Mouse (Mus musculus) neutrophil, adult 5-6 weeks (primary cell): Measurements from ENCODE around the gene Boc. TPM values are rescaled to one million over a fixed set of nuclear protein-coding genes. Genes with fewer than 3 reads are reported as not detected.
"Not testable (repeated sequence)": the region's sequence is repeated elsewhere in the genome, so short reads cannot be mapped to it uniquely, and the experiment has no call there.

Experiments
- ATAC-seq: fragments of 151-379, 151-347 bp; 2 replicates; pipeline ENCODE4 v1.8.0; 2017; ENCODE audit warnings: mild to moderate bottlenecking, moderate TSS enrichment; ENCODE audit not compliant: insufficient number of reproducible peaks, poor library complexity, low FRiP score, severe bottlenecking; ENCODE audit errors: extremely low read depth
- total RNA-seq: library from RNA; stranded (forward); fragments of 200-1000 nt; gene quantifications from 2 replicates; pipeline ENCODE4 v1.2.3, GENCODE M21; 2017

The Boc gene
- total RNA-seq, 1 experiment from 2014 or later = not detected

DNA sequence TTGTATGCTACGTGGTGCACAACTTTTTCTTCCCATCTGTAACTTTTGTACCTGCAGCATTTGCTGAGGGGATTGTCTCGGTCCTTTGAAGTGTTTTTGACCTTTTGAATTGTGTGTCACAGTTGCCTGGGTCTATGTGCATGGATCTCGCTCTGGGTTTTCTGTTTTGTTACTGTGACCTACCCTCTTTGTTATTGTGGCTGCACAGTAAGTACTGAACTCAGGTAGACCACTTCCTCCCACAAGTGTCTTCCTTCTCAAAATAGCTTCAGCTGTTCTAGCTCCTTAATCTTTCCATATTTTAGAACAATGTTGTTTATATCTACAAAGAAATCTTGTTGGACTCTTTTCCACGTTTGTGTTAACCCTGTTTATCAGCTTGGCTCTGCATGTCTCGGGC is 97.8 kb downstream of the Boc start:
- no peak for ATAC-seq

GRCm38 (mm10) chr16:44458826-44459225 is 99.9 kb downstream of the Boc start:
- ATAC-seq = no peak

DNA sequence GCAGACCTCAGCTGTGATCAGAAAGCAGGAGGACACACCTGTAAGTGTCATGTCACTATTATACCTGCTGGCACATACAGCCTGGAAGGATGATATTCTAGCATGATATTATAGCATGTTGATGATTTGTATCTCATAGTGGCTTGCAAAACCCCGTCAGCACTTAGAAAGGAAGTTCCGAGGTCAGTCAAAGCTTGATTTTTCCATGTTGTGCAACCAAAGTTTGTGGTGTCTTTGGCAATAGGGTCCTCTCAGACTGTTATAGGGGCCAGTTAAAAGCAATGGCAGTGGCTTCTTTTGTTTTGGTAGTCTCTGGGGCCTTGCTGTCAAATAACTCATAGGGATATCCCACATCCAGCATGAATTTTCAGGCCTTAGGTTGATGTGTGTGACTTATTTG is 100.8 kb downstream of the Boc start:
- no peak for ATAC-seq

GRCm38 (mm10) chr16:44441913-44442312 is 116.8 kb downstream of the Boc start:
- not testable (repeated sequence) for ATAC-seq

- ATAC-seq = no peak
Observed at GRCm38 (mm10) chr16:44435481-44435880, 123.2 kb downstream of the Boc start.

Other genes starting within 250 kb of the Boc start
- 20.4 and 30.5 TPM in 2 replicates for gene Sidt1, start 225.7 kb downstream of the Boc start, total RNA-seq
- 26.8 and 30.1 TPM in 2 replicates for gene Spice1, start 211.8 kb downstream of the Boc start, total RNA-seq
- gene Cfap44, start 164.1 kb downstream of the Boc start, total RNA-seq = not detected in 2 replicates
- gene Nepro, start 165.4 kb upstream of the Boc start, total RNA-seq = 13.6 and 13.7 TPM in 2 replicates
- 4.5 and 9.3 TPM in 2 replicates for gene Gtpbp8, start 187.5 kb upstream of the Boc start, total RNA-seq
- gene Cd200r1, start 206.8 kb upstream of the Boc start, total RNA-seq = 10.8 and 10.9 TPM in 2 replicates